Mouse (Mus musculus): Measurements from ENCODE around the gene Dbh. TPM values are rescaled to one million over a fixed set of nuclear protein-coding genes. Genes with fewer than 3 reads are reported as not detected.

Gene Dbh
- polyA plus RNA-seq, 1 experiment: not detected

- Histone ChIP-seq H3K4me3 (ENCODE audit: insufficient read depth, low read length) (no peak overlapping the region), H3K27ac (ENCODE audit: insufficient read depth, low read length) (no peak overlapping the region), H3K4me1 (ENCODE audit: control insufficient read depth, insufficient read depth, low read length) (no peaks in the 10 kb centered on the region)
- TF ChIP-seq POLR2A (IDR thresholded peaks at IDR 0.05; ENCODE audit: low read depth, low read length) (no peak), CTCF (IDR thresholded peaks at IDR 0.05; ENCODE audit: borderline replicate concordance, insufficient read depth, low read length) (no peak)
These were observed 45.7 kb downstream of the Dbh start for GRCm38 (mm10) chr2:27210676-27211210.

DNA sequence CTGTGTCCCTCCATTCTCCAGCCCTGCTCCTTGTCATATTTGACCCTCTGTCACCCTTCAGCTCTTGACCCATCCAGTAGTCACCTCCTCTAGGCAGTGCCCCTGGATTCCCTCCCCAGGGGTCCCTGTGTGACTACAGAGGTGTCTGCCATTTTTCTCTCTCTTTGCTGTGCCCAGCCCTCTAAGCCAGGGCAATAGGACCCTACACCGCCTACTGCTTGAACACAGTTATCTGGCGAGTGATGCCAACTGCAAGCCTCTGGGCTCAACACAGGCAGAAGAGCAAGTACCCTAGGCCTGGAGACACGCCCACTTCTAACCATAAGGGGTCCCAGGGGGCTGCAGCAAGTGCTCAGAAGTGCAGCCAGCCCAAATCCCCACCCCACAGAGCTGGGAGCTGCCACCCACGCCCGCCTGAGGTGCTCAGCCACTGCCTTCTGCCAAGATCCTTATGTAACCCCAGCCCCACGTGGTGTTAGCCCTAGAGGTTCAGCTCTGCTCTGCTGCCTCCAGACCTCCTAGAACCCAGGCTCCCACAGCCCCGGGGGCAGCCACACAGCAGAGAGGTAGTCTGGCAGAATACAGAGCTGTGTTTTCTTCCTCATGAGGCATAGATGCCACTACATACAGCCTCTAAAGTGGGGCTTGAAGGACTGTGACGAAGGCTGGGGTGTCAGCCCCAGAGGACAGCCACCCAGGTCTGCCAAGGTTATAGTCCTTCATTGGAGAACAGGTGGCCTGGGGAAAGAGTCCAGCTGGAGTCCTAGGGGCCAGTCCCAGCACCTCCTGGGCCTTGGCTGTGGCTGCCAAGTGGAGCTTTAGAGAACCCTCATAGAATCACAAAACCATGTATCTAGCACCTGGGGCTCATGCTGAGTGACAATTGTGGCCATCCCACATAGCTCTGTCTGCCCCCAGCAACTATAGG, 47.2 kb downstream of the Dbh start:
- TF ChIP-seq POLR2A (IDR thresholded peaks at IDR 0.05; ENCODE audit: low read depth, low read length) (no peak), CTCF (IDR thresholded peaks at IDR 0.05; ENCODE audit: borderline replicate concordance, insufficient read depth, low read length) (no peak)
- Histone ChIP-seq H3K4me3 (ENCODE audit: insufficient read depth, low read length) (no peak overlapping the region), H3K4me1 (ENCODE audit: control insufficient read depth, insufficient read depth, low read length) (no peaks in the 10 kb centered on the region), H3K27ac (ENCODE audit: insufficient read depth, low read length) (no peak overlapping the region)

DNA sequence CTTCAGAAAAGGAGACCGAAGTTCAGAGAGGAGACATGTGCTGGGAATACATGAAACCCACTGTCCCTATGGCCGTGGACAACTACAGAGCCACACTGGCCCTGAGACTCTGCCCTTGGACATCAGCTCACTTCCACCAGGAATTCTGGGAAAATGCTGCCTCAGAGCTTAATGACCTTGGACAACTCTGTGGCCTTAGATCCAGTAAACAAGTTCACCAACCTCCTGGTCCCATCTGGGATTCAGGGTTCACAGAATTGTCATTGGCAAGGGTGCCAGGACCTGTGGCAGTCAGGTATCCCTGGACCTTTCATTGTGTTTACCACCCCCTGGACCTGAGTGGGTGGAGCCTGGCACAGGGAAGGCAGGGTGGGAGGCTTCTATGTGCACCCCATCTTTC, 50.5 kb downstream of the Dbh start:
- H3K4me1 ChIP-seq (ENCODE audit: control insufficient read depth, insufficient read depth, low read length): no peaks in the 10 kb centered on the region
- no peak overlapping the region for H3K4me3 ChIP-seq (ENCODE audit: insufficient read depth, low read length)
- TF ChIP-seq POLR2A (IDR thresholded peaks at IDR 0.05; ENCODE audit: low read depth, low read length): no peak
- no peak for TF ChIP-seq CTCF (IDR thresholded peaks at IDR 0.05; ENCODE audit: borderline replicate concordance, insufficient read depth, low read length)
- no peak overlapping the region for H3K27ac ChIP-seq (ENCODE audit: insufficient read depth, low read length)

DNA sequence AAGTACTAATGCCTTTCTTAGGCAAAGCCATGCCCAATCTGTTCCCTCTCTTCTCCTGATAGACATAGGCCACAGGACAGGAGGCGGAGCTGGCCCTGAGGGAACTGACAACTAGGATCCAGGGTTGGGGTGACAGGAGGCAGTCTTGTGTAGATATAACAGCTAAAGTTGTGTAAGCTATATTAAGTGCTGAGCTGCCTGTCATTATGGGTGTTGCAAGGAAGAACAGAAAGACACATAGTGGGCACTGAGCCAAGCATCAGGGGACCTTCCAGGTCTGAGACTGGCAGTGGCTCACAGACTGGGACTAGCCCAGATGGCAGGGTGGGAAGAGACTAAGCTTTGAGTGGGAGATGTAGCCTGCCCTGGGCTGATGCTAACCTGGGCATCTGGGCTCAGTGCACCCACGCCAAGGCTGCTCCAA, 53.1 kb downstream of the Dbh start:
- no peak for TF ChIP-seq POLR2A (IDR thresholded peaks at IDR 0.05; ENCODE audit: low read depth, low read length)
- no peak for TF ChIP-seq CTCF (IDR thresholded peaks at IDR 0.05; ENCODE audit: borderline replicate concordance, insufficient read depth, low read length)
- no peaks in the 10 kb centered on the region for H3K4me1 ChIP-seq (ENCODE audit: control insufficient read depth, insufficient read depth, low read length)
- no peak overlapping the region for H3K27ac ChIP-seq (ENCODE audit: insufficient read depth, low read length)
- no peak overlapping the region for H3K4me3 ChIP-seq (ENCODE audit: insufficient read depth, low read length)

DNA sequence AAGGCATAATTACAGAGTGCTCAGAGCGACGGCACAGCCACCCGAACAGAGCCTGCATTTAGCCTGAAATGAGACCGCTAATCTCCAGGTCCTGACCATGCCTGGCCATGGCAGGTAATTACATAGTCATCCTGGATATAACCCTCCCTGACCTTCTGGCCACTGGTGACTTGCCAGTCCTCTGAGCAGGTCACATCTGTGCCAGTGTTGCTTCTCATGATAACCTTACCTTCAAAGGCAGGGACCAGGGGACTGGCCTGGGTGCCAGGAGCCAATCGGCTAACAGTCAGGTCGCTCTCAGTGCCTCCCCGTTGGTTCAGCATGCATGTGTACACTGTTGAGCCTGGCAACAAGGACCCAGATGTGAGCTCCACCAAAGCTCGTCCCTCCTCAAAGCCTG, 53.5 kb downstream of the Dbh start:
- TF ChIP-seq CTCF (IDR thresholded peaks at IDR 0.05; ENCODE audit: borderline replicate concordance, insufficient read depth, low read length) (no peak), POLR2A (IDR thresholded peaks at IDR 0.05; ENCODE audit: low read depth, low read length) (no peak)
- Histone ChIP-seq H3K4me1 (ENCODE audit: control insufficient read depth, insufficient read depth, low read length) (no peaks in the 10 kb centered on the region), H3K27ac (ENCODE audit: insufficient read depth, low read length) (no peak overlapping the region), H3K4me3 (ENCODE audit: insufficient read depth, low read length) (no peak overlapping the region)

- H3K4me3 ChIP-seq (ENCODE audit: insufficient read depth, low read length): no peak overlapping the region
- H3K4me1 ChIP-seq (ENCODE audit: control insufficient read depth, insufficient read depth, low read length): no peaks in the 10 kb centered on the region
- TF ChIP-seq CTCF (IDR thresholded peaks at IDR 0.05; ENCODE audit: borderline replicate concordance, insufficient read depth, low read length): no peak
- no peak for TF ChIP-seq POLR2A (IDR thresholded peaks at IDR 0.05; ENCODE audit: low read depth, low read length)
- H3K27ac ChIP-seq (ENCODE audit: insufficient read depth, low read length): no peak overlapping the region
These were observed 58.0 kb downstream of the Dbh start for GRCm38 (mm10) chr2:27223012-27223421.

GRCm38 (mm10) chr2:27226572-27226971, 61.5 kb downstream of the Dbh start:
- Histone ChIP-seq H3K4me3 (ENCODE audit: insufficient read depth, low read length) (no peak overlapping the region), H3K4me1 (ENCODE audit: control insufficient read depth, insufficient read depth, low read length) (no peaks in the 10 kb centered on the region), H3K27ac (ENCODE audit: insufficient read depth, low read length) (no peak overlapping the region)
- no peak for TF ChIP-seq CTCF (IDR thresholded peaks at IDR 0.05; ENCODE audit: borderline replicate concordance, insufficient read depth, low read length)
- no peak for TF ChIP-seq POLR2A (IDR thresholded peaks at IDR 0.05; ENCODE audit: low read depth, low read length)

- Histone ChIP-seq H3K27ac (ENCODE audit: insufficient read depth, low read length) (no peak overlapping the region), H3K4me3 (ENCODE audit: insufficient read depth, low read length) (no peak overlapping the region), H3K4me1 (ENCODE audit: control insufficient read depth, insufficient read depth, low read length) (peaks cover 7% of the 10 kb centered on the region; the same call in 1 of the 2 replicates)
- TF ChIP-seq POLR2A (IDR thresholded peaks at IDR 0.05; ENCODE audit: low read depth, low read length) (no peak), CTCF (IDR thresholded peaks at IDR 0.05; ENCODE audit: borderline replicate concordance, insufficient read depth, low read length) (no peak)
These were observed 63.9 kb downstream of the Dbh start for GRCm38 (mm10) chr2:27228809-27229480.

DNA sequence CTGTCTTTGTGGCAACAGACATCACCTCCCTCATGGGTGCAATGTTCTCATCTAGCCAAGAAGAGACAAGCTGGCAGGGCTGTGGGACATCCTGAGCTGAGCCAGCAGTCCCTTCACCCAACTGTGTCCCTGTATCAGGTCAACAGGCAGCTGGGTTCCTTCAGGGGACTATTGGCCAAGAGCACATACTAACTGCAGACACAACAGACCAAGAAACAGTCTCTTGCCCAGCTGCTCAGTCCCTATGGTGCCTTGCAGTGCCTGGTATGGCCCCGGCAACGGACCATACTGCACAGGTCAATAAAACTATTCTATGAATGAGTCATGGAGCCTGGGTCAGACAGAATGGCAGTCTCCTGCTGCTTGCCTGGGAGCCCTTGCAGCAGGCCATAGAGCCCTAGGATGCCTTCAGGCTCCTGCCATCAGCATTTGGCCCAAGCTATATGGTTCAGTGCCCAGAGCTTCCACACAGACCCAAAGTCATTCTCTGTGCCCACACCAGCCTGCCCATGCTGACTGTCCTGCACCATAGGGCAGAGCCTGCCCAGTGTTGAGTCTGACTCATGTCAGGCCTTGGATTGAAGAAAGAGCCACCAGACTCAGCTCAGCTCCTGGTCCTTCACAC, 64.6 kb downstream of the Dbh start:
- no peak overlapping the region for H3K4me3 ChIP-seq (ENCODE audit: insufficient read depth, low read length)
- H3K4me1 ChIP-seq (ENCODE audit: control insufficient read depth, insufficient read depth, low read length): peaks cover 7% of the 10 kb centered on the region; the same call in 1 of the 2 replicates
- H3K27ac ChIP-seq (ENCODE audit: insufficient read depth, low read length): no peak overlapping the region
- no peak for TF ChIP-seq POLR2A (IDR thresholded peaks at IDR 0.05; ENCODE audit: low read depth, low read length)
